Mouse (Mus musculus) small intestine, adult 2 months (tissue): ENCODE results near the gene Klhl33.
"Not testable (repeated sequence)": the region's sequence is repeated elsewhere in the genome, so short reads cannot be mapped to it uniquely, and the experiment has no call there.

Experiments
- CTCF ChIP-seq: fragments of 200-500 bp; IDR thresholded peaks from 2 replicates; pipeline ENCODE4 v1.5.1; 2012; ENCODE audit warnings: low read depth, mild to moderate bottlenecking, control low read depth, inconsistent platforms, low read length, moderate library complexity, mixed read lengths; ENCODE audit not compliant: insufficient replicate concordance, insufficient read length; ENCODE audit errors: extremely low read depth
- POLR2A ChIP-seq: fragments of 200-500 bp; IDR thresholded peaks from 2 replicates; pipeline ENCODE4 v1.6.1; 2012; ENCODE audit warnings: low read depth, mild to moderate bottlenecking, control low read depth, inconsistent platforms, low read length, moderate library complexity

- TF ChIP-seq CTCF, POLR2A: not testable (repeated sequence)
Measured at GRCm38 (mm10) chr14:50897992-50898391, 685 bp upstream of the Klhl33 start.
